Mouse (Mus musculus): Measurements from ENCODE around the gene Crxos. TPM values are rescaled to one million over a fixed set of nuclear protein-coding genes. Genes with fewer than 3 reads are reported as not detected.
"Not testable (repeated sequence)": the region's sequence is repeated elsewhere in the genome, so short reads cannot be mapped to it uniquely, and the experiment has no call there.

The Crxos gene
- polyA plus RNA-seq, 1 experiment, result not detected

GRCm38 (mm10) chr7:15905861-15906260, 23.4 kb downstream of the Crxos start:
- H3K4me3 ChIP-seq (ENCODE audit: insufficient read depth, low read length), result no peak overlapping the region
- H3K4me1 ChIP-seq (ENCODE audit: control insufficient read depth, insufficient read depth, low read length), result no peaks in the 10 kb centered on the region
- no peak for TF ChIP-seq POLR2A (IDR thresholded peaks at IDR 0.05; ENCODE audit: borderline replicate concordance, low read depth, low read length)
- TF ChIP-seq CTCF (IDR thresholded peaks at IDR 0.05; ENCODE audit: low read depth, low read length), result no peak
- H3K27ac ChIP-seq (ENCODE audit: insufficient read depth, low read depth, low read length), result no peak overlapping the region

GRCm38 (mm10) chr7:15906602-15907001, 24.2 kb downstream of the Crxos start:
- TF ChIP-seq POLR2A (IDR thresholded peaks at IDR 0.05; ENCODE audit: borderline replicate concordance, low read depth, low read length) (no peak), CTCF (IDR thresholded peaks at IDR 0.05; ENCODE audit: low read depth, low read length) (no peak)
- Histone ChIP-seq H3K4me1 (ENCODE audit: control insufficient read depth, insufficient read depth, low read length) (no peaks in the 10 kb centered on the region), H3K27ac (ENCODE audit: insufficient read depth, low read depth, low read length) (no peak overlapping the region), H3K4me3 (ENCODE audit: insufficient read depth, low read length) (no peak overlapping the region)

- Histone ChIP-seq H3K4me1 (ENCODE audit: control insufficient read depth, insufficient read depth, low read length) (no peaks in the 10 kb centered on the region), H3K4me3 (ENCODE audit: insufficient read depth, low read length) (no peak overlapping the region), H3K27ac (ENCODE audit: insufficient read depth, low read depth, low read length) (no peak overlapping the region)
- no peak for TF ChIP-seq POLR2A (IDR thresholded peaks at IDR 0.05; ENCODE audit: borderline replicate concordance, low read depth, low read length)
- TF ChIP-seq CTCF (IDR thresholded peaks at IDR 0.05; ENCODE audit: low read depth, low read length), result no peak
These were observed 25.7 kb downstream of the Crxos start for GRCm38 (mm10) chr7:15907971-15908590.

GRCm38 (mm10) chr7:15910521-15910920, 28.1 kb downstream of the Crxos start:
- Histone ChIP-seq H3K4me3 (ENCODE audit: insufficient read depth, low read length) (no peak overlapping the region), H3K27ac (ENCODE audit: insufficient read depth, low read depth, low read length) (no peak overlapping the region), H3K4me1 (ENCODE audit: control insufficient read depth, insufficient read depth, low read length) (no peaks in the 10 kb centered on the region)
- TF ChIP-seq POLR2A (IDR thresholded peaks at IDR 0.05; ENCODE audit: borderline replicate concordance, low read depth, low read length), result no peak
- no peak for TF ChIP-seq CTCF (IDR thresholded peaks at IDR 0.05; ENCODE audit: low read depth, low read length)

- H3K4me1 ChIP-seq (ENCODE audit: control insufficient read depth, insufficient read depth, low read length), result no peaks in the 10 kb centered on the region
- TF ChIP-seq POLR2A (IDR thresholded peaks at IDR 0.05; ENCODE audit: borderline replicate concordance, low read depth, low read length), result no peak
- TF ChIP-seq CTCF (IDR thresholded peaks at IDR 0.05; ENCODE audit: low read depth, low read length), result peak; percentile 81
- no peak overlapping the region for H3K27ac ChIP-seq (ENCODE audit: insufficient read depth, low read depth, low read length)
- no peak overlapping the region for H3K4me3 ChIP-seq (ENCODE audit: insufficient read depth, low read length)
These were observed 29.8 kb downstream of the Crxos start for GRCm38 (mm10) chr7:15912183-15912582.

- Histone ChIP-seq H3K27ac (ENCODE audit: insufficient read depth, low read depth, low read length) (no peak overlapping the region), H3K4me3 (ENCODE audit: insufficient read depth, low read length) (no peak overlapping the region), H3K4me1 (ENCODE audit: control insufficient read depth, insufficient read depth, low read length) (no peaks in the 10 kb centered on the region)
- TF ChIP-seq CTCF (IDR thresholded peaks at IDR 0.05; ENCODE audit: low read depth, low read length), result no peak
- no peak for TF ChIP-seq POLR2A (IDR thresholded peaks at IDR 0.05; ENCODE audit: borderline replicate concordance, low read depth, low read length)
These were observed 31.8 kb downstream of the Crxos start for GRCm38 (mm10) chr7:15914252-15914651.

- TF ChIP-seq CTCF (IDR thresholded peaks at IDR 0.05; ENCODE audit: low read depth, low read length) (no peak), POLR2A (IDR thresholded peaks at IDR 0.05; ENCODE audit: borderline replicate concordance, low read depth, low read length) (no peak)
- Histone ChIP-seq H3K4me1 (ENCODE audit: control insufficient read depth, insufficient read depth, low read length) (no peaks in the 10 kb centered on the region), H3K27ac (ENCODE audit: insufficient read depth, low read depth, low read length) (no peak overlapping the region)
These were observed 32.3 kb downstream of the Crxos start for GRCm38 (mm10) chr7:15914751-15915150.

GRCm38 (mm10) chr7:15915695-15916094, 33.3 kb downstream of the Crxos start:
- not testable (repeated sequence) for H3K27ac ChIP-seq (ENCODE audit: insufficient read depth, low read depth, low read length); H3K4me1 ChIP-seq (ENCODE audit: control insufficient read depth, insufficient read depth, low read length); H3K4me3 ChIP-seq (ENCODE audit: insufficient read depth, low read length)

More at GRCm38 (mm10) chr7:15914751-15915150, 32.3 kb downstream of the Crxos start:
- no peak overlapping the region for H3K4me3 ChIP-seq (ENCODE audit: insufficient read depth, low read length)

- Histone ChIP-seq H3K4me1 (ENCODE audit: control insufficient read depth, insufficient read depth, low read length) (peaks cover 6% of the 10 kb centered on the region), H3K27ac (ENCODE audit: insufficient read depth, low read depth, low read length) (no peak overlapping the region), H3K4me3 (ENCODE audit: insufficient read depth, low read length) (no peak overlapping the region)
- TF ChIP-seq CTCF (IDR thresholded peaks at IDR 0.05; ENCODE audit: low read depth, low read length) (no peak), POLR2A (IDR thresholded peaks at IDR 0.05; ENCODE audit: borderline replicate concordance, low read depth, low read length) (no peak)
These were observed 33.8 kb downstream of the Crxos start for GRCm38 (mm10) chr7:15916134-15916723.

GRCm38 (mm10) chr7:15916996-15917395, 34.6 kb downstream of the Crxos start:
- H3K27ac ChIP-seq (ENCODE audit: insufficient read depth, low read depth, low read length), result no peak overlapping the region
- peaks cover 6% of the 10 kb centered on the region for H3K4me1 ChIP-seq (ENCODE audit: control insufficient read depth, insufficient read depth, low read length)
- TF ChIP-seq CTCF (IDR thresholded peaks at IDR 0.05; ENCODE audit: low read depth, low read length) (no peak), POLR2A (IDR thresholded peaks at IDR 0.05; ENCODE audit: borderline replicate concordance, low read depth, low read length) (no peak)
- no peak overlapping the region for H3K4me3 ChIP-seq (ENCODE audit: insufficient read depth, low read length)
